Mouse (Mus musculus) hindlimb bud, embryonic 11.5 days (tissue): ENCODE results near the gene Olfr791.

Source experiments
- DNase-seq: peaks from one replicate; pipeline ENCODE4 v3.0.0-alpha.2; 2012; ENCODE audit warnings: low read depth, low spot score; ENCODE audit errors: extremely low spot score

The Olfr791 gene

GRCm38 (mm10) chr10:129521492-129521891 lies at the start of gene Olfr791:
Gene Olfr791, plus strand, starts transcription at chr10:129521792.
- no peak for DNase-seq

GRCm38 (mm10) chr10:129473256-129473655 lies 48.3 kb upstream of the Olfr791 start:
- no peak for DNase-seq

- no peak for DNase-seq
These were observed 47.9 kb upstream of the Olfr791 start for GRCm38 (mm10) chr10:129473723-129474122.

- DNase-seq: no peak
These were observed 37.1 kb upstream of the Olfr791 start, which contains the start of gene Olfr789 for GRCm38 (mm10) chr10:129484452-129484851. Gene Olfr789, plus strand, starts transcription at chr10:129484752.

- DNase-seq: no peak
These were observed 31.5 kb upstream of the Olfr791 start for GRCm38 (mm10) chr10:129490101-129490500.

GRCm38 (mm10) chr10:129498192-129498591 lies 23.4 kb upstream of the Olfr791 start, which contains the start of gene Olfr790:
Gene Olfr790, plus strand, starts transcription at chr10:129498492.
- DNase-seq: no peak

- DNase-seq: no peak
These were observed 17.3 kb downstream of the Olfr791 start, which contains the start of gene Olfr792 for GRCm38 (mm10) chr10:129538862-129539261. Gene Olfr792, plus strand, starts transcription at chr10:129539162.

GRCm38 (mm10) chr10:129549354-129549753 lies 27.8 kb downstream of the Olfr791 start:
- DNase-seq: no peak

- DNase-seq: no peak
These were observed 45.8 kb downstream of the Olfr791 start, which contains the start of gene Olfr794 for GRCm38 (mm10) chr10:129567355-129567754. Gene Olfr794, plus strand, starts transcription at chr10:129567655.

GRCm38 (mm10) chr10:129577066-129577465 lies 55.5 kb downstream of the Olfr791 start:
- no peak for DNase-seq
